Mouse (Mus musculus) cortical plate, adult 2 months (tissue): ENCODE results near the gene Tef.

Source experiments
- CTCF ChIP-seq: fragments of 200-500 bp; IDR thresholded peaks from 2 replicates; pipeline ENCODE4 v1.5.1; 2011; ENCODE audit warnings: mild to moderate bottlenecking, control low read depth, low read length; ENCODE audit not compliant: insufficient read depth; ENCODE audit errors: extremely low read depth
- POLR2A ChIP-seq: fragments of 200-500 bp; IDR thresholded peaks from 2 replicates; pipeline ENCODE4 v1.6.1; 2011; ENCODE audit warnings: mild to moderate bottlenecking, low read length, control low read depth; ENCODE audit not compliant: insufficient read depth; ENCODE audit errors: extremely low read depth

DNA sequence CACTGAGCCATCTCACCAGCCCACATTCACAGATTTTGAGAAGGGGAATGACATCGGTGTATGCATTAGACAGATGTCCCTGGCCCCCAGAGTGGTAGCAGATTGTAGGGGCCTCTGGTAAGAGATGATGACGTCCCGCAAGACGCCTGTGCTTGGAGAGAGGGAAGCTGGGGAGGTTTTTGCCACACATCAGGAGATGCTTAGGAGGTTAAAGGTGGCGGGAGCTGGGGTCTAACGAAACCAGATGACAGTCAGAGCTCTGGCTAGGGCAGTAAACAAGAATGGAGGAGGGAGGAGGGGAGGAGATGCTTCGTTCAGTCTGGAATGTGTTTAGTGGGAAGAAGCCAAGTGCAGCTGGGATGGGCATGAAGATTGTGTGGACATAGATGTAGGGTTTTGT lies 40.8 kb upstream of the Tef start:
- TF ChIP-seq CTCF: no peak
- TF ChIP-seq POLR2A: no peak
